Mouse (Mus musculus) lung, embryonic 14.5 days (tissue): Measurements from ENCODE around the gene Ifitm10. TPM values are rescaled to one million over a fixed set of nuclear protein-coding genes. Genes with fewer than 3 reads are reported as not detected.

Source experiments
- ATAC-seq: fragments of 200-750 bp; cut with Nextera tagmentation; 2 replicates; pipeline ENCODE4 v1.8.0; 2017; ENCODE audit warnings: mild to moderate bottlenecking, moderate TSS enrichment, moderate library complexity; ENCODE audit not compliant: insufficient read depth
- DNase-seq: peaks from one replicate; pipeline ENCODE4 v3.0.0-alpha.2; 2015
- H3K27ac ChIP-seq: fragments of 300-500 bp; sonication (generic); 2 replicates; pipeline ENCODE4 v1.5.1; 2014; ENCODE audit warnings: low read depth, mild to moderate bottlenecking, moderate library complexity
- H3K27me3 ChIP-seq: fragments of 300-500 bp; sonication (generic); 2 replicates; pipeline ENCODE4 v1.6.1; 2014; ENCODE audit warnings: low read length, control low read depth; ENCODE audit not compliant: insufficient read depth
- H3K36me3 ChIP-seq: fragments of 300-500 bp; sonication (generic); 2 replicates; pipeline ENCODE4 v1.6.1; 2014; ENCODE audit warnings: control low read depth; ENCODE audit not compliant: insufficient read depth
- H3K4me1 ChIP-seq: fragments of 300-500 bp; sonication (generic); 2 replicates; pipeline ENCODE4 v1.6.1; 2014; ENCODE audit warnings: antibody characterized with exemption, control low read depth; ENCODE audit not compliant: insufficient read depth
- H3K4me2 ChIP-seq: fragments of 300-500 bp; sonication (generic); 2 replicates; pipeline ENCODE4 v1.6.1; 2014; ENCODE audit warnings: mild to moderate bottlenecking
- H3K4me3 ChIP-seq: fragments of 300-500 bp; sonication (generic); 2 replicates; pipeline ENCODE4 v1.5.1; 2014; ENCODE audit warnings: low read depth, low read length
- H3K9ac ChIP-seq: fragments of 300-500 bp; sonication (generic); 2 replicates; pipeline ENCODE4 v1.6.1; 2014
- H3K9me3 ChIP-seq: fragments of 300-500 bp; sonication (generic); 2 replicates; pipeline ENCODE4 v1.6.1; 2016; ENCODE audit warnings: low read depth, low read length, control low read depth
- CTCF ChIP-seq: IDR thresholded peaks from 2 replicates; pipeline ENCODE4 v1.5.1; 2016; ENCODE audit warnings: antibody characterized with exemption, low read depth
- WGBS: fragments of 180-500 bp; shearing (Covaris S2); extraction: QIAGEN DNeasy Blood & Tissue Kit; methylation state at CpG from one replicate; pipeline ENCODE4 v1.1.7; 2014; 5-methylcytosine and 5-hydroxymethylcytosine counted together
- polyA plus RNA-seq: library from polyadenylated mRNA; unstranded; fragments of >200 nt; fragmentation: Nextera tagmentation; extraction: Ambion mirVana; gene quantifications from 2 replicates; pipeline ENCODE4 v1.2.1, GENCODE M21; 2014

Gene Ifitm10
- polyA plus RNA-seq, 1 experiment from 2014 or later: 3.4 TPM

GRCm38 (mm10) chr7:142391108-142391507 is 17.6 kb upstream of the Ifitm10 start:
- H3K9ac ChIP-seq: no peak overlapping the region
- peaks cover 7% of the 10 kb centered on the region for H3K4me1 ChIP-seq
- H3K27ac ChIP-seq: no peak overlapping the region
- no peak overlapping the region for H3K4me2 ChIP-seq
- H3K27me3 ChIP-seq: no peaks in the 10 kb centered on the region
- no peaks in the 10 kb centered on the region for H3K9me3 ChIP-seq
- DNase-seq (no peak), ATAC-seq (no peak)
- no peak for TF ChIP-seq CTCF
- 69% methylated on average over 3 of the region's 3 CpGs for WGBS
- H3K4me3 ChIP-seq: no peak overlapping the region
- no peaks in the 10 kb centered on the region for H3K36me3 ChIP-seq

DNA sequence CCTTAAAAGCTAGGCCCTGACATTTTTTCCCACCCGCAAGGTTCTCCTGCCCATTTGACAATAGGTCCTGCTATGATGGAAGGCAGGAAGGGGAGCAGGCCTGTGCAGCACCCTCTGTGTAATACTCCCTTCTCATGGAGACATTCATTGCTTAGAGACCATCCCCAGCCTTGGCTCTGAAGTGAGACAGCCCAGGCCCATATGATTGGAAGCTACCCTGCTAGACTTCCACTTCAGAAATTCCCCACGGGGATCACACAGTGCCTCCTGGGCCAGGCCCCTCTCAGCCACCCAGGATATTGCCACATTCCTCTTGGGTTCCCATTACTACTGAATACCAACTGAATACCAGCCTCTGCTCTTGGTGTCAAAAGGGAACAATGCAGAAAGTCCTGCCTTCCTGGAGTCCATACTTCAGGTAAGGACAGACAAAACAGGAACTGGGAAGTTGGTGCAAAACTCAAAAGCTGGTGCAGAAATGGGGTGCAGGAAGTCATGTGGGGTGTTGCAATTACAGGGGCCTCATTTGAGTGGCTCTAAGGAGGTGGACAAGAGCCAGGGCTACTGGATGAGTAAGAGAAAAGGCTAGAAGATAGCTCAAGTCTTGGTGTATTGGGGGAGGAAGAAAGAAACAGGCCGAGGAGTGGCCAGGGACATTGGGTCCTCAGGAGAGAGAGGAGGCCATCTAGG is 16.6 kb upstream of the Ifitm10 start:
- Histone ChIP-seq H3K27ac (no peak overlapping the region), H3K9me3 (no peaks in the 10 kb centered on the region), H3K4me3 (no peak overlapping the region), H3K36me3 (peaks cover 2% of the 10 kb centered on the region; the same call in 1 of the 2 replicates), H3K9ac (no peak overlapping the region), H3K4me2 (no peak overlapping the region), H3K4me1 (peaks cover 7% of the 10 kb centered on the region), H3K27me3 (no peaks in the 10 kb centered on the region)
- DNase-seq (no peak), ATAC-seq (no peak)
- 81% methylated on average over 3 of the region's 3 CpGs for WGBS
- TF ChIP-seq CTCF: no peak

GRCm38 (mm10) chr7:142388740-142389139 is 15.2 kb upstream of the Ifitm10 start:
- no peaks in the 10 kb centered on the region for H3K27me3 ChIP-seq
- no peak overlapping the region for H3K9ac ChIP-seq
- DNase-seq: no peak
- H3K27ac ChIP-seq: 0 out of 2 replicates have a peak overlapping the region, but pooled peaks have one; percentile 75
- no peak for TF ChIP-seq CTCF
- 87% methylated on average over 2 of the region's 2 CpGs for WGBS
- peaks cover 7% of the 10 kb centered on the region for H3K4me1 ChIP-seq
- ATAC-seq: no peak
- no peak overlapping the region for H3K4me3 ChIP-seq
- no peaks in the 10 kb centered on the region for H3K9me3 ChIP-seq
- H3K36me3 ChIP-seq: peaks cover 16% of the 10 kb centered on the region
- no peak overlapping the region for H3K4me2 ChIP-seq

DNA sequence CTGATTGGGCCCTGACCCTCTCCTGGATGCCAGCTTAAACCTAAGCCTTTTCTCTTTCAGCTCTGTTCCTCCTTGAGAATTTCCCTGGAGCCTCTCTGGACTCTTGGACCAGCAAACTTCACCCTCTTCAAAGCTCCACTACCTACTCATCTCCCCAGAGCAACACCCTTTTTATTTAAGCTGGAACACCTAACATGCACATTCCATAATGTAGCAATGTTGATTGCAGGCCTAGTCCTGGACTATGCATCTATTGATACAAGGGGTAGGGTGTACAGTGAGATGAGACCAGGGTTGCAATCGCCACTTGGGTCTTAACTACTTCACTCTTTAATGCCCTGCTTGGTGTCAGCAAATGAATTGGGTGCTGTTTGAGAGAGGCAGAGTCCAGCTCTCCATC is 14.6 kb upstream of the Ifitm10 start:
- WGBS: 95% methylated on average over 1 of the region's 1 CpGs
- ATAC-seq (peak; percentile 21), DNase-seq (no peak)
- Histone ChIP-seq H3K4me1 (peaks cover 7% of the 10 kb centered on the region), H3K27ac (peak overlapping the region; percentile 75), H3K4me3 (peak overlapping the region; percentile 75), H3K36me3 (peaks cover 21% of the 10 kb centered on the region), H3K9ac (no peak overlapping the region; the same call in 1 of the 2 replicates), H3K27me3 (no peaks in the 10 kb centered on the region), H3K4me2 (peak overlapping the region; percentile 92), H3K9me3 (no peaks in the 10 kb centered on the region)
- no peak for TF ChIP-seq CTCF

GRCm38 (mm10) chr7:142387419-142388148 is 14.0 kb upstream of the Ifitm10 start, which contains the start of gene Ctsd:
Gene Ctsd, minus strand, starts transcription at chr7:142388038.
- peak; percentile 94 for ATAC-seq
- Histone ChIP-seq H3K27me3 (no peaks in the 10 kb centered on the region), H3K4me3 (peak within 1 kb of the TSS; percentile 75), H3K9ac (peak within 1 kb of the TSS; percentile 87), H3K4me2 (peak within 1 kb of the TSS; percentile 92), H3K4me1 (peaks cover 7% of the 10 kb centered on the region), H3K9me3 (no peaks in the 10 kb centered on the region), H3K36me3 (peaks cover 28% of the 10 kb centered on the region), H3K27ac (peak within 1 kb of the TSS; percentile 75)
- WGBS: under 1% methylated on average over 55 of the region's 55 CpGs
- peak; percentile 98 for DNase-seq
- no peak for TF ChIP-seq CTCF

GRCm38 (mm10) chr7:142386621-142387201 is 13.2 kb upstream of the Ifitm10 start:
- no peak for DNase-seq
- Histone ChIP-seq H3K27ac (peak overlapping the region; percentile 75; the same call in 1 of the 2 replicates), H3K9me3 (no peaks in the 10 kb centered on the region), H3K36me3 (peaks cover 36% of the 10 kb centered on the region), H3K9ac (peak overlapping the region; percentile 87), H3K4me1 (peaks cover 7% of the 10 kb centered on the region), H3K4me3 (peak overlapping the region; percentile 75), H3K4me2 (peak overlapping the region; percentile 92), H3K27me3 (no peaks in the 10 kb centered on the region)
- WGBS: 48% methylated on average over 6 of the region's 6 CpGs
- no peak for TF ChIP-seq CTCF
- peak; percentile 0; the same call in 1 of the 2 replicates for ATAC-seq
